Mouse (Mus musculus): ENCODE data around the gene Rab5c. TPM values are rescaled to one million over a fixed set of nuclear protein-coding genes. Genes with fewer than 3 reads are reported as not detected.

The Rab5c gene
- total and polyA plus RNA-seq, 3 experiments = 249 to 263 TPM; not detected in 1

DNA sequence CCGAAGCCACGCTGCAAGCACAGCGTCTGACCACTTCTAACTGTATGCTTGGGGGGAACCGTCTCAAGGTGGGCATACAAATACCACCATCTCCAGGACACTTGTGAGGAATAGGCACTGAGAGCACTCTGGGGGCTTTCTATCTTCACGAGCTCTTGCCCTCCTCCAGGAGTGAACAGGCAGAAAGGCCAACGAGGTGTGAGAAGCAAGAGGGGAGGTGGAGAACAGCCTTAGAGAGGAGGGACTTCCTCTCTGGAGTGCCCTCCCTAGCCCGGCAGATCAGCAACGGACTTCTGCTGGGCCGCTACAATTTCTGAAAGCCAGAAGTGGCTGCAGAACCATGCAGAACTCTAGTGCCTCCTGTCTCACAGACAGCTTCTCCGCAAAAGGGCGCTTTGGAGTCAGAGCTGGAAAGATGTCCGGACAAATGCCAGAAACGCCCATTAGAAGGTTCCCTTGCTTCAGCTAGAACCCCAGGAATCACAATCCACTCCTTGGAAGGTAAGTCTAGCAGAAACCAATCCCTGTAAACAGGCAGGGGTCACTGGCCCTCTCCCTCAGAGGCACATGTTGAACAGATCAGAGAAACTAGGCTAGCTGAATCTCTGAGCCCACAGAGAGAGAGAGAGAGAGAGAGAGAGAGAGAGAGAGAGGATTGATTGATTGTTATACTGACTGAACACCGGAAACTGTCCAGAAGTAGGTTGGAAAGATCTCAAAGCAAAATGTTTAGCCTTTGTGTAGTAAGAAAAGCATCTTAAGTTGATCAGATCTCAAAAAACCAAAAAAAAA is 1.9 kb downstream of the Rab5c start (continued):
- TF ChIP-seq POLR2A (IDR thresholded peaks at IDR 0.05; ENCODE audit: control insufficient read depth in 1 of 2, insufficient read depth in 1 of 2, low read depth in 1 of 2, low read length in 2 of 2, poor library complexity in 1 of 2) (peak; percentile 52 to 76; a peak in 2 of 4 replicates), KAT2A (conservative IDR thresholded peaks at IDR 0.05; ENCODE audit: low read depth, low read length) (no peak), E2F4 (IDR thresholded peaks at IDR 0.05; ENCODE audit: borderline replicate concordance, low read depth, low read length) (no peak), GABPA (IDR thresholded peaks at IDR 0.05; ENCODE audit: low read depth, low read length) (no peak), TCF12 (IDR thresholded peaks at IDR 0.05; ENCODE audit: low read depth, low read length) (no peak), USF2 (IDR thresholded peaks at IDR 0.05; ENCODE audit: borderline replicate concordance in 1 of 2, insufficient read depth in 1 of 2, low read depth in 1 of 2, low read length in 2 of 2) (no peak), MYB (IDR thresholded peaks at IDR 0.05; ENCODE audit: low read depth, low read length) (peak; percentile 33; the same call in 1 of the 2 replicates), EP300 (IDR thresholded peaks at IDR 0.05; ENCODE audit: low read depth in 1 of 2, low read length in 2 of 2) (peak; percentile 5 to 36; a peak in 2 of 4 replicates), CHD2 (IDR thresholded peaks at IDR 0.05; ENCODE audit: low read length) (no peak), MXI1 (IDR thresholded peaks at IDR 0.05; ENCODE audit: low read depth, low read length) (peak; percentile 8; the same call in 1 of the 2 replicates), JUND (IDR thresholded peaks at IDR 0.05; ENCODE audit: low read depth, low read length) (peak; percentile 88; the same call in 1 of the 2 replicates), SMC3 (IDR thresholded peaks at IDR 0.05; ENCODE audit: low read depth, low read length) (no peak), POLR2AphosphoS2 (IDR thresholded peaks at IDR 0.05; ENCODE audit: low read length) (no peak), GATA1 (IDR thresholded peaks at IDR 0.05; ENCODE audit: low read depth, low read length) (no peak), MAZ (IDR thresholded peaks at IDR 0.05; ENCODE audit: low read depth, low read length) (0 out of 2 replicates have a peak, but pooled peaks have one; percentile 54), TBP (IDR thresholded peaks at IDR 0.05; ENCODE audit: low read depth, low read length) (peak; percentile 45; the same call in 1 of the 2 replicates)

DNA sequence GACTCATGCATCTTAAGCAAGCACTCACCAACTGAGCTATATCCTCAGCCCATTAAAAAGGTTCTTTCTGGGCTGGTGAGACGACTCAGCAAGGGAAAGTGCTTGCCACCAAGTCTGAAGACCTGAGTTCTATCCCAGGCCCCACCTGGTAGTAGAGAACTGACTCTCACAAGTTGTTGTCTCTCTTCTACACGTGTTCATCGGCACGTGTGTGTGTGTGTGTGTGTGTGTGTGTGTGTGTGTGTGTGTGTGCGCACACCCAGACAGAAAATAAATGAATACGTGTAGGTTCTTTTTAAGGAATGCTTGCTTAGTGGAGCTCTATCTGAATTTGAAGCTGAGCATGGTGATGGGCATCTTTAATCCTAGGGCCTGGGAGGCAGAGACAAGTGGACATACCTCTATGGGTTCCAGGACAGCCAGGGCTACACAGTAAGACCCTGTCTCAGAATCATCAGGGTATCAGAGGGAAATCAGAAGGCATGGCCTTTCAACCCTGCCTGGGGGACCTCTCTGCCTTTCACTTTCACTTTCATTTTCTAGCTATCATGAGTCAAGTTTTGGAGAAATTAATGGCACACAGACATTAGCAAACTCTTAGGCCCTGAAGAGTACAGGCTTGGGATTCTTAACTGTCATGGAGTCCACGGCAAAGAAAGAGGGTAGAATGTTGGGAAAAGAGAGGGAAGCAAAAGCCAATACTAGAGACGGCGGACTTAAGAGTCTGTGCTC is 2.7 kb downstream of the Rab5c start:
- Histone ChIP-seq H3K27me3 (ENCODE audit: control insufficient read depth in 1 of 2, insufficient read depth in 2 of 2, low read length in 2 of 2) (no peaks in the 10 kb centered on the region), H3K4me1 (ENCODE audit: control insufficient read depth in 1 of 2, insufficient read depth in 2 of 2, low read length in 2 of 2) (peaks cover 2 to 33% of the 10 kb centered on the region in 2 experiments), H3K4me3 (ENCODE audit: control insufficient read depth in 1 of 2, insufficient read depth in 1 of 2, low read depth in 2 of 2, low read length in 2 of 2) (peak overlapping the region; percentile 67 to 77), H3K9me3 (replicated peaks; ENCODE audit: insufficient read depth, low read length) (no peaks in the 10 kb centered on the region), H3K79me2 (ENCODE audit: control insufficient read depth, insufficient read depth, low read length, poor library complexity) (peaks cover 73% of the 10 kb centered on the region), H3K36me3 (ENCODE audit: control insufficient read depth in 1 of 2, insufficient read depth in 2 of 2, low read length in 2 of 2) (peaks cover 7 to 46% of the 10 kb centered on the region in 2 experiments), H3K27ac (ENCODE audit: control insufficient read depth, low read depth, low read length) (peak overlapping the region; percentile 85), H3K9ac (ENCODE audit: control insufficient read depth, low read depth, low read length, poor library complexity, severe bottlenecking) (peak overlapping the region; percentile 83)
- TF ChIP-seq NRF1 (IDR thresholded peaks at IDR 0.05; ENCODE audit: insufficient read depth, low read depth, low read length, poor library complexity, severe bottlenecking) (no peak), MXI1 (IDR thresholded peaks at IDR 0.05; ENCODE audit: low read depth, low read length) (peak; percentile 26; the same call in 1 of the 2 replicates), BHLHE40 (IDR thresholded peaks at IDR 0.05; ENCODE audit: borderline replicate concordance, low read depth, low read length) (no peak), ETS1 (IDR thresholded peaks at IDR 0.05; ENCODE audit: low read depth, low read length) (peak; percentile 58; the same call in 1 of the 2 replicates), RCOR1 (IDR thresholded peaks at IDR 0.05; ENCODE audit: low read depth, low read length) (no peak)
- peak; percentile 27 for DNase-seq (ENCODE audit: low read depth, low spot score)
